In the genomic region with DNA sequence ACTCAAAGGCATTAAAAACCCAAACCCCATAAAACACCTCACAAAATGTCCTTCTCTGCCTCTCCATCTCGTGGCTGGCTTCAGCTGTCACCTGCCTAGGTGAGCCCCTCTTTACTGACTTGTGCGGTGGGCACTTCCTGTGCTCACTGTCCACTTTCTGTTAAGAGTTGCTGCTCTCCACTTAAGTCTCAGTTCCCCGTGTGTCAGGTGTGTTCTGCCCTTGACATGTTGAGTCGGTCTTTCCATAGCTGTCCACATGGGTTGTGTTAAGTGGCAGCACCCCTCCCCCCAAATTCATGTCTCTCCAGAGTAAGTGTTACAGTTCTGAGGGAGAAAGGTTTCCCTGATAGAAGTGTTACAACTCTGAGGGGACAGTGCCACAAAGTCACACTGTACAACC, we compare ENCODE assay signal across 16 mouse cellular contexts.
"Had no signal": no experiment of that assay in that cellular context is flagged by ENCODE, and none has a peak within 500 bp of the region (broad histone marks: within the 10 kb centered on the region; RNA-seq: fewer than 3 reads in every experiment).

No protein-coding gene starts in this region.

- H3K4me2 ChIP-seq: neural tube, embryonic 12.5 days; neural tube, embryonic 13.5 days; neural tube, embryonic 15.5 days; stomach, embryonic 15.5 days had no signal

- H3K4me3 ChIP-seq: neural tube, embryonic 12.5 days; neural tube, embryonic 13.5 days; neural tube, embryonic 15.5 days; stomach, embryonic 15.5 days had no signal

- H3K27me3 ChIP-seq: neural tube, embryonic 12.5 days; neural tube, embryonic 13.5 days; neural tube, embryonic 15.5 days; stomach, embryonic 15.5 days had no signal

- H3K9me3 ChIP-seq: neural tube, embryonic 12.5 days; neural tube, embryonic 13.5 days; neural tube, embryonic 15.5 days; stomach, embryonic 15.5 days had no signal

- H3K36me3 ChIP-seq: neural tube, embryonic 12.5 days; neural tube, embryonic 13.5 days; neural tube, embryonic 15.5 days; stomach, embryonic 15.5 days had no signal

- DNase-seq: retina, postnatal 1 day; right cerebral cortex, adult 18-20 months; right cerebral cortex, postnatal 14 days; right cerebral cortex, postnatal 25 days; spleen, adult 18-20 months; thymus, adult 18-20 months; thymus, adult 2 months; thymus, postnatal 14 days; thymus, postnatal 25 days; thymus, postnatal 36 days; thymus, postnatal 4 days had no signal

- H3K27ac ChIP-seq: neural tube, embryonic 12.5 days; neural tube, embryonic 13.5 days; neural tube, embryonic 15.5 days; stomach, embryonic 15.5 days; stomach, postnatal 0 days had no signal

- H3K9ac ChIP-seq: neural tube, embryonic 12.5 days; neural tube, embryonic 13.5 days; neural tube, embryonic 15.5 days; stomach, embryonic 15.5 days had no signal
